Mouse (Mus musculus) megakaryocyte, embryonic 14.5 days (primary cell): ENCODE measurements around the gene Opn1sw. TPM values are rescaled to one million over a fixed set of nuclear protein-coding genes. Genes with fewer than 3 reads are reported as not detected.
"Not testable (repeated sequence)": the region's sequence is repeated elsewhere in the genome, so short reads cannot be mapped to it uniquely, and the experiment has no call there.

Experiments
- H3K27me3 ChIP-seq: replicated peaks from 2 replicates; pipeline ENCODE3; 2012; ENCODE audit warnings: inconsistent platforms
- H3K36me3 ChIP-seq: replicated peaks from 2 replicates; pipeline ENCODE3; 2012; ENCODE audit warnings: low read length, inconsistent platforms, mixed read lengths
- H3K4me1 ChIP-seq: 2 replicates; pipeline ENCODE4 v1.6.1; 2012; ENCODE audit warnings: inconsistent platforms
- H3K4me3 ChIP-seq: replicated peaks from 2 replicates; pipeline ENCODE3; 2012; ENCODE audit warnings: moderate library complexity, mild to moderate bottlenecking, inconsistent platforms
- H3K9me3 ChIP-seq: 2 replicates; pipeline ENCODE4 v1.6.1; 2012; ENCODE audit warnings: inconsistent platforms
- FLI1 ChIP-seq: IDR thresholded peaks from 2 replicates; pipeline ENCODE4 v1.6.1; 2012; ENCODE audit warnings: low read length, inconsistent platforms, mixed read lengths
- GATA1 ChIP-seq: IDR thresholded peaks from 3 replicates; pipeline ENCODE4 v1.6.1; 2012; ENCODE audit warnings: mixed read lengths, low read length, inconsistent platforms, borderline replicate concordance
- polyA plus RNA-seq: library from polyadenylated mRNA; stranded (reverse); fragments of >175 nt; gene quantifications from 2 replicates; pipeline ENCODE4 v1.2.3, GENCODE M21; 2012; ENCODE audit warnings: low replicate concordance; ENCODE audit not compliant: insufficient read depth

Opn1sw gene
- polyA plus RNA-seq, 1 experiment = not detected

DNA sequence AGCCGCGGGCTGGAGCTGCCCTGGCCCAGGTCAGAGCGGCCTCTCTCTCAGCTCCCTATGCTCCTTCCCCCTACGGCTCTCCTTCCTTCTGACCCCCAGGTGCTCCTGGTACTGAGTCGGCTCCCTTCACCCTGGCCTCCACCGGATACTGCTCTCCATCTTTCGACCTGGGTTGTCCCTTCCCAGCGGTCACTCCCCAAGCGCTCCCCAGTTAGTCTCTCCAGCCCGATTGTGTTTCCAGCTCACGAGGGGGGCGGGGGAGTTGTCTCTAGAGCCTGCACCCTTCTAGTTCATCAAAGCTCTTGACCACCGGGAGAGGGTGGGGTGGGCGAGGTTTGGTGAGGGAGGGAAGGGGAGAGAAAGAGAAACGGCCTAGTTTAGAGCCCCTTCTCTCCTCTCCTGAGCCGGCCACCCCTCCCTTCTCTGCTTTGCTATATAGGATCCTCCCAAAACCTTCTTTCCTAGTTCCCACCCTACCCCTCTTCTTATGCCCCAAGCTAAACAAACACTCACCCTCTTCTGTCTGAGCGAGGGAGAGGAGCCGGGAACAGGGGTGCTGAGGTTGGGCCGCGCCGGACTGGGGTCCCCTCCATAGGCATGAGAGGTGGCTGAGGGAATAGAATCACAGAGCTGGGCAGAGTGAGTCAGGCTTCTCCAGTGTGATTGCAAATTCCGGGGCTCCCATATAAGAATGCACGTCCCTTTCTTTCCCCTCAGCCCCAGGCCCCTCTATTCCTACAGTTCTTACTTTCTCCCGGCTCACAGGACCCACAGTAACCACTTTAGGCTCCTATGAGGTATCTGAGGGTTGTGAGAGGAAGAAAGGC, 8.7 kb upstream of the Opn1sw start:
- no peaks in the 10 kb centered on the region for H3K36me3 ChIP-seq
- no peak for TF ChIP-seq GATA1
- TF ChIP-seq FLI1 = no peak
- peaks cover 14% of the 10 kb centered on the region for H3K4me1 ChIP-seq
- H3K27me3 ChIP-seq = peaks cover 90% of the 10 kb centered on the region
- H3K4me3 ChIP-seq = peak overlapping the region; percentile 91
- H3K9me3 ChIP-seq = peaks cover 6% of the 10 kb centered on the region; the same call in 1 of the 2 replicates

DNA sequence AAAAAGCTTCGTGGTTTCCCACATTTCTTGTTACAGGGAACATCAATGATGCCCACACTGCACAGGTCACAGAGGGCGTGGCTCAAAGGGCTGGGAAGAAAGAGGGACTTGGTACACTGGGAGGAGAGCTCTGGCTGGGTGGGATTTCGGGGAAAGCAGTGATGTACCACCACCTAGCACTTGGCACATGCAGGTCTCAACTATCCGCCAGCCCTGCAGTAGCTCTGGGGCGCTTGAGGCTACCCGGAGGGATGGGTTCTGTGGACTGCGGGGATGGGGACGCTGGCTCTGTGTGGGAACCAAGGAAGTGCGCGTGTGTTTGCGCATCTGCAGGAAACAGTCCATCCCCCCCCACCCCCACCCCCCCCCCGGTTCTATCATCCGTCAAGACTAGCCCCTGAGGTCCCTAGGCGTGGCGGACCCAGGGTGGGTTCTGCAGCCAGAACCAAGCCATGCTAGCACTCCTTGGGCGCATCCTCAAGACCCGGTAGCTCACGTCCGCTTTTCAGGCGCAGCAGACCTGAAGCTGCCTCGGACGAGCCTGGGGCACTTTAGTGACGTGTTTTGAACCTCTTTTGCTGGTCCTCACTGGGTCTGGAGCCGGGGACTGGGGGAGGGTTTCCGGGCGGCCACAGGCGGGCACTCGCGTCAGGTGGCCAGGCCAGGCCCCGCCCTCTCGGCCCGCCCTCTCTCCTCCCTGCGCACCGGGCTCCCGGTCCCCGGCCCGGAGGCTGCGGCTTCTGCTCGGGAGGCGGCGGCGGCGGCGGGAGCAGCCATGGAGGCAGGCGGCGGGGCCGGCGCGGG, 7.8 kb upstream of the Opn1sw start, which contains the start of gene Ccdc136:
Gene Ccdc136 (plus strand): TSS at position 400 of the 804 bp plus-strand sequence.
- Histone ChIP-seq H3K4me1 (peaks cover 14% of the 10 kb centered on the region), H3K9me3 (peaks cover 6% of the 10 kb centered on the region; the same call in 1 of the 2 replicates), H3K36me3 (no peaks in the 10 kb centered on the region), H3K27me3 (peaks cover 85% of the 10 kb centered on the region), H3K4me3 (peak within 1 kb of the TSS; percentile 91)
- TF ChIP-seq GATA1 (no peak), FLI1 (no peak)

DNA sequence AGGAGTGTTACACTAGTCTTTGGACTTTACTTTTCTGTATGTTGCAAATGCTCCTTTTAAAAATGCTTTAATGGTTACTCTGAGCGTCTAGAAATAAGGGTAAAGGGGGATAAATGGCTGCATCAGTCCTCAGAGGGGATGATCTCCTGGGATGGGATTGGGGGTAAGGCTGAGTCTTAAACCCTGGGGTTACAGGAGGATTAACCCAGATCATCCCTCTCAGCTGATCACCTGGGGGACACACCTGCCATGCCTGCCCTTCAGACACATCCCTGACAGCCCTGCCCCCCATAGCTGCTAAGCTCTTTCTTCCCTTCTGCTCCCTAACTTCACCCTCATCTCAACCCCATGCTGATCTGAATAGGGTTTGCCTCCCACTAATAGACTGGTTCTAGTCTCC, 6.0 kb upstream of the Opn1sw start:
- Histone ChIP-seq H3K4me1 (peaks cover 14% of the 10 kb centered on the region), H3K9me3 (peaks cover 6% of the 10 kb centered on the region; the same call in 1 of the 2 replicates), H3K27me3 (peaks cover 79% of the 10 kb centered on the region), H3K4me3 (no peak overlapping the region), H3K36me3 (no peaks in the 10 kb centered on the region)
- TF ChIP-seq FLI1 = no peak
- no peak for TF ChIP-seq GATA1

DNA sequence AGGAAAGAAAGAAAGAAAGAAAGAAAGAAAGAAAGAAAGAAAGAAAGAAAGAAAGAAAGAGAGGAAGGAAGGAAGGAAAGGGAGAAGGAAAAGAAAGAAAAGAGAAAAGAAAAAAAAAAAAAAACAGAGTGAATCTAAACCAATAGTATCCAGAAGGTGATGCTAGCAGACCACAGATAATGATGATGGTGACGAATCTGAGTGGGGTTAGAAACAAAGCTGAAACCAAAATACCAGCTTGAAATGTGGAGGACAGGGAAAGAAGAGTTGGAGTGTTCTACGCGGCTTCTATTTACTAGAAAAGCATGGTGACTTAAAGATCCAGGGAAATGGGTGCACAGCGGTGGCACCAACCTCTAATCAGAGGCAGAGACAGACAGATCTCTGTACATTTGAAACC, 3.5 kb upstream of the Opn1sw start:
- Histone ChIP-seq H3K4me1 (peaks cover 27% of the 10 kb centered on the region), H3K36me3 (no peaks in the 10 kb centered on the region), H3K4me3 (no peak overlapping the region), H3K9me3 (no peaks in the 10 kb centered on the region; the same call in 1 of the 2 replicates), H3K27me3 (peaks cover 77% of the 10 kb centered on the region)
- TF ChIP-seq FLI1 (no peak), GATA1 (no peak)

DNA sequence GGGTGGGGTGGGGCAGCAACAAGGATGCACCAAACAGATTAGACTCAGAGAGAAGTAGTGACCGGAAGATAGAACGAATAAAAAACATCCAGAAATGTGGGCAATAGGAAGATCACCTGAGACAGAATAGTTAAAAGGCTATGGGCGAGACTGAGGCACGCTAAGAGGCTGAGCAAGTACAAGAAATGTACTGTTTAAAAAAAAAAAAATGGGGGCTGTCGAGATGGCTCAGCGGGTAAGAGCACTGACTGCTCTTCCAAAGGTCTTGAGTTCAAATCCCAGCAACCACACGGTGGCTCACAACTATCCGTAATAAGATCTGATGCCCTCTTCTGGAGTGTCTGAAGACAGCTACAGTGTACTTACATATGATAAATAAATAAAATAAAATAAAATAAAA, 3.0 kb upstream of the Opn1sw start:
- Histone ChIP-seq H3K4me1 (peaks cover 22% of the 10 kb centered on the region), H3K27me3 (peaks cover 77% of the 10 kb centered on the region)
- not testable (repeated sequence) for H3K4me3 ChIP-seq, H3K36me3 ChIP-seq, H3K9me3 ChIP-seq

DNA sequence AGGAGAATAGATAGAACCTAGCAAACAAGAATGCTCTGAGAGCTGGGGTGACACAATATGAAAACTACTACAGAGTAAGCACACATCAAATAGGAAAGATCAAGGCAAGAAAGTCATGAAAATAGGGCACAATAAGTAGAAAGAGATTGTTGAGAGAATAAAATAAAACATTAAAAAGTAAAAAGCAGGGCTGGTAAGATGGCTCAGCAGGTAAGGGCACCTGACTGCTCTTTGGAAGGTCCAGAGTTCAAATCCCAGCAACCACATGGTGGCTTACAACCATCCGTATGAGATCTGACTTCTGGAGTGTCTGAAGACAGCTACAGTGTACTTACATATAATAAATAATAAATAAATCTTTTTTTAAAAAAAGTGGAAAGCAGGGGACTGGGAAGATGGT, 2.2 kb upstream of the Opn1sw start:
- peaks cover 73% of the 10 kb centered on the region for H3K27me3 ChIP-seq
- H3K4me3 ChIP-seq, H3K9me3 ChIP-seq, H3K36me3 ChIP-seq: not testable (repeated sequence)
- peaks cover 15% of the 10 kb centered on the region for H3K4me1 ChIP-seq

DNA sequence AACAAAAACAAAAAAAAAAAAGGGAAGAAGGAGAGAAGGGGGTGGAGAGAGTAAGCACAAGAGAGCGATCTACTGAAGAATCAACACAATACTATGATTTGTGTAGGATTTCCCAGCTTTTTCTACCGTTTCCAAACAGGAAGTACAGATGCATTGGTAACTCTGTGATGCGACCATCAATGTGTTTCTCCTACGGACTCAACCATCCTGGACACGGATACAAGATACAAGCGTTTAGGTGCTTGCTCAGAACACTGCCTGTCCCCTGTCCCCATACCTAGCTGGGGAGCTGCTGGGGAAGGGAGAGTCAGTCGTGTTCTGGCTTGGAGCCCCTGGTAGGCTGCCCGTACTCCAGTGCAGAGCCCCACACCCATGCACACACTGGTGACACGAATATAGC, 1.2 kb upstream of the Opn1sw start:
- H3K27me3 ChIP-seq = peaks cover 68% of the 10 kb centered on the region
- H3K4me1 ChIP-seq = peaks cover 15% of the 10 kb centered on the region
- H3K4me3 ChIP-seq = no peak overlapping the region
- H3K9me3 ChIP-seq = no peaks in the 10 kb centered on the region; the same call in 1 of the 2 replicates
- TF ChIP-seq FLI1 (no peak), GATA1 (no peak)
- no peaks in the 10 kb centered on the region for H3K36me3 ChIP-seq

DNA sequence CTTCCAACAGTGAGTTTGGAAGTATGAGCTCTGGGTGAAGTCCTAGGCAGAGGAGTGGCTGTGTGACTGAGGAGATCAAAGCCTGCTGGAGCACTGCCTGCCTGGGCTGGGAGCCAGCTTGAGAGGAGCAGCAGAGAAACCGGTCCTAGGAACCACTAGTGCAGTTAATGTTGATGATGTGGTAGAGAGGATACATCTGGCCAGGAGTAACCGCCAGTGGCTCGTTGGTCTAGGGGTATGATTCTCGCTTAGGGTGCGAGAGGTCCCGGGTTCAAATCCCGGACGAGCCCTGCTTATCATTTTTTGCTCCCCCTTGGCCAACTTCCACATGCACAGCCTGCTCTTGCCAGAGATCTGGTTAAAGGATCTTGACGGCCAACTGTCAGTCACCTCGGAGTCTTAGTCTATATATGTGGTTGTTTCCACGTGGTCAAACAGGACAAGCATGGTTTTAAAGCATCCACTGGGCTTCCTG, 375 bp upstream of the Opn1sw start:
- Histone ChIP-seq H3K9me3 (no peaks in the 10 kb centered on the region; the same call in 1 of the 2 replicates), H3K27me3 (peaks cover 63% of the 10 kb centered on the region), H3K4me3 (no peak overlapping the region), H3K4me1 (peaks cover 15% of the 10 kb centered on the region), H3K36me3 (no peaks in the 10 kb centered on the region)
- TF ChIP-seq FLI1 = no peak

DNA sequence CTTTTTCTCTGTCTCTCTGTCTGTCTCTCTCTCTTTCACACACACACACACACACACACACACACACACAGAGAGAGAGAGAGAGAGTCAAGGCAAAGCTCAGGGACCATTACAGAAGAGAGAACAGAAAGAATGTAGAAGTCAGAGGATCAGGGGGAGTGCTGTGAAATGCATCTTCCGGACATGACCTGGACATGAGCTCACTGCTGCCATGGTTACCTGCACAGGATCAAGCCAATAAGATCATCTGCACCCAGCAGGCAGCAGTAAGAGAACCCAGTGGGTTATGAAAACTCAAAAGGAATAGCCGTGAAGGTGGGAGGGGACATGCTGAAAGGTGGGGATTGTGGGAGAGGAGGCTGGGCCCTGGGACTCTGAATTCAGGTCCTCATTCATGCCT, 5.8 kb downstream of the Opn1sw start:
- H3K36me3 ChIP-seq = peaks cover 10% of the 10 kb centered on the region
- peaks cover 31% of the 10 kb centered on the region for H3K27me3 ChIP-seq
- no peaks in the 10 kb centered on the region for H3K4me1 ChIP-seq
- H3K4me3 ChIP-seq = no peak overlapping the region
- H3K9me3 ChIP-seq = no peaks in the 10 kb centered on the region
- no peak for TF ChIP-seq FLI1
- no peak for TF ChIP-seq GATA1

DNA sequence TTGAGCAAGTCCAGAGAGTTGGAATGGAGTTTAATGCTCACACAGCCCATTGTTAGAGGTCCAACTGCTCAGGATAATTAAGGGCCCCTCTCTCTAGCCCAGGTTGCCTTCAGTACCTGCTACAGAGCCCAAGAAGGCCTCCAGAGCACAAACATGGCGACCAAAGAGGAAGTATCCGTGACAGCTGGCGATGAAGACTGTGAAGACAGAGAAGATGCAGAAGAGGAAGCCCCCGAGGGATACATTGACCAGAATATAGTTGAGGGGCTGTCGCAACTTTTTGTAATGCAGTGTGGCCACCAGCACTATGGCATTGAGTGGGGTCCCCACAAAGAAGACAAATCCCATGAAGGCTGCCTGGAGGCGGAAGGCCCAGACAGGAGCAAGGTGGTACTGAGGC, 8.3 kb downstream of the Opn1sw start:
- Histone ChIP-seq H3K9me3 (no peaks in the 10 kb centered on the region), H3K4me1 (no peaks in the 10 kb centered on the region), H3K4me3 (no peak overlapping the region), H3K36me3 (peaks cover 35% of the 10 kb centered on the region), H3K27me3 (peaks cover 14% of the 10 kb centered on the region)
- no peak for TF ChIP-seq FLI1
- TF ChIP-seq GATA1 = no peak
